In genomic region chr10:96620890-96621271, GRCm38 (mm10) we compare ENCODE assay signal across 8 mouse cellular contexts. TPM values are rescaled to one million over a fixed set of nuclear protein-coding genes. Genes with fewer than 3 reads are reported as not detected.
DNase-seq lines count a peak whose midpoint lies in the region; ATAC-seq and TF ChIP-seq lines count a peak whose summit lies in the region.

No protein-coding gene starts in this region.

- peak overlapping the region; percentile 55 for H3K27ac ChIP-seq in heart, adult 2 months
- H3K27ac ChIP-seq in embryonic facial prominence, embryonic 15.5 days (replicated peaks): peak overlapping the region; percentile 24; the same call in 1 of the 2 replicates
- H3K27ac ChIP-seq in intestine, embryonic 15.5 days: peak overlapping the region; percentile 36; the same call in 1 of the 2 replicates

- TF ChIP-seq POLR2A in heart, adult 2 months (IDR thresholded peaks at IDR 0.05; ENCODE audit: insufficient read depth, low read depth, low read length): no peak
- TF ChIP-seq POLR2A in lung, adult 2 months (IDR thresholded peaks at IDR 0.05; ENCODE audit: borderline replicate concordance, extremely low read depth, low read depth, low read length): no peak

- H3K36me3 ChIP-seq in heart, adult 2 months (ENCODE audit: control insufficient read depth, insufficient read depth, low read length): peaks cover 36% of the 10 kb centered on the region
- H3K36me3 ChIP-seq in embryonic facial prominence, embryonic 15.5 days: peaks cover 26% of the 10 kb centered on the region; the same call in 1 of the 2 replicates
- no peaks in the 10 kb centered on the region; the same call in 1 of the 2 replicates for H3K36me3 ChIP-seq in intestine, embryonic 15.5 days

- H3K9ac ChIP-seq in heart, adult 2 months (ENCODE audit: low read depth, low read length): no peak overlapping the region
- peak overlapping the region; percentile 40 for H3K9ac ChIP-seq in embryonic facial prominence, embryonic 15.5 days
- peak overlapping the region; percentile 46 for H3K9ac ChIP-seq in intestine, embryonic 15.5 days

- DNase-seq in heart, adult 2 months: peak in 1 of 2 experiments; percentile 46
- no peak for DNase-seq in heart, postnatal 25 days (ENCODE audit: low spot score)
- no peak for DNase-seq in lung, adult 2 months
- DNase-seq in spleen, adult 18-20 months: peak; percentile 58 to 65
- DNase-seq in right cerebral cortex, postnatal 36 days (ENCODE audit: low spot score in 2 of 2): no peak
- DNase-seq in layer of hippocampus, adult 11-12 months (ENCODE audit: low spot score): no peak

- no peaks in the 10 kb centered on the region for H3K27me3 ChIP-seq in heart, adult 2 months (ENCODE audit: control insufficient read depth, insufficient read depth, low read length)
- no peaks in the 10 kb centered on the region for H3K27me3 ChIP-seq in embryonic facial prominence, embryonic 15.5 days
- H3K27me3 ChIP-seq in intestine, embryonic 15.5 days (replicated peaks): no peaks in the 10 kb centered on the region

- no peak for ATAC-seq in embryonic facial prominence, embryonic 15.5 days (ENCODE audit: insufficient number of reproducible peaks, low FRiP score, low TSS enrichment, low read depth)
- ATAC-seq in intestine, embryonic 15.5 days: no peak

- peak overlapping the region; percentile 51 for H3K4me3 ChIP-seq in heart, adult 2 months
- H3K4me3 ChIP-seq in embryonic facial prominence, embryonic 15.5 days (replicated peaks): peak overlapping the region; percentile 53
- peak overlapping the region; percentile 39 for H3K4me3 ChIP-seq in intestine, embryonic 15.5 days (replicated peaks)
- H3K4me3 ChIP-seq in lung, adult 2 months (replicated peaks; ENCODE audit: extremely low read depth, low read depth, low read length): peak overlapping the region; percentile 53

- no peaks in the 10 kb centered on the region for H3K9me3 ChIP-seq in embryonic facial prominence, embryonic 15.5 days (replicated peaks)
- H3K9me3 ChIP-seq in intestine, embryonic 15.5 days: no peaks in the 10 kb centered on the region

- peak; percentile 32 for TF ChIP-seq CTCF in heart, adult 2 months (IDR thresholded peaks at IDR 0.05)
- TF ChIP-seq CTCF in lung, adult 2 months (IDR thresholded peaks at IDR 0.05; ENCODE audit: insufficient read depth, low read length): no peak

- no peak for TF ChIP-seq EP300 in heart, adult 2 months (IDR thresholded peaks at IDR 0.05; ENCODE audit: insufficient read depth, low read depth, low read length)

- intact Hi-C loops in heart, adult 2 months (cut with DNase I): loop anchor here (5.0 kb wide), 2 partner anchors 66 to 241 kb away; no protein-coding TSS in a partner anchor
- intact Hi-C loops in heart, postnatal 25 days (cut with DNase I): loop anchor here (5.0 kb wide), 3 partner anchors 131 to 691 kb away; no protein-coding TSS in a partner anchor

- peaks cover 8% of the 10 kb centered on the region for H3K4me1 ChIP-seq in heart, adult 2 months (ENCODE audit: control insufficient read depth, insufficient read depth, low read length)
- peaks cover 22% of the 10 kb centered on the region for H3K4me1 ChIP-seq in embryonic facial prominence, embryonic 15.5 days
- H3K4me1 ChIP-seq in intestine, embryonic 15.5 days (replicated peaks): peaks cover 23% of the 10 kb centered on the region; the same call in 1 of the 2 replicates
- H3K4me1 ChIP-seq in lung, adult 2 months (ENCODE audit: control insufficient read depth, insufficient read depth, low read length): peaks cover 25% of the 10 kb centered on the region

- H3K4me2 ChIP-seq in embryonic facial prominence, embryonic 15.5 days (replicated peaks): peak overlapping the region; percentile 63
- H3K4me2 ChIP-seq in intestine, embryonic 15.5 days (replicated peaks): peak overlapping the region; percentile 65

- WGBS in heart, adult 2 months: 23% methylated on average over 4 of the region's 4 CpGs
- WGBS in embryonic facial prominence, embryonic 15.5 days: 17% methylated on average over 4 of the region's 4 CpGs
- WGBS in intestine, embryonic 15.5 days: 15% methylated on average over 4 of the region's 4 CpGs
- 11% methylated on average over 4 of the region's 4 CpGs for WGBS in lung, adult 2 months

- peaks cover 8% of the 10 kb centered on the region; the same call in 1 of the 2 replicates for H3K79me2 ChIP-seq in heart, adult 2 months (replicated peaks; ENCODE audit: control insufficient read depth, insufficient read depth, low read length)

RNA-seq across cellular contexts. Expression of gene Btg1, which starts 4.1 kb away (rescaled TPM):
- 10 to 100 TPM; 28.5 to 45.2 TPM for total RNA-seq in heart, adult 2 months (2021)
- polyA plus RNA-seq in heart, adult 2 months (2012; rRNA removed): 10.4 and 11.7 TPM in 2 replicates
- 10 to 100 TPM; 44.9 to 52.5 TPM for total RNA-seq in heart, postnatal 25 days (2021)
- 87.6 and 89.2 TPM in 2 replicates for polyA plus RNA-seq in embryonic facial prominence, embryonic 15.5 days (2015; fragmentation: Nextera tagmentation; extraction: Ambion mirVana)
- polyA plus RNA-seq in intestine, embryonic 15.5 days (2015; fragmentation: Nextera tagmentation; extraction: Ambion mirVana): 43.9 and 47.9 TPM in 2 replicates
- polyA plus RNA-seq in lung, adult 2 months (2012; rRNA removed): 25.0 and 42.9 TPM in 2 replicates

Comparison
In these comparisons a context has a peak if more than half of its experiments do, and no peak if none do; other contexts are left out.
1. DNase-seq: peak in spleen, adult 18-20 months (2 of 2); none in heart, postnatal 25 days (single experiment), lung, adult 2 months (single experiment), right cerebral cortex, postnatal 36 days (0 of 2) and layer of hippocampus, adult 11-12 months (single experiment).
2. Peak in every context shown above with its lines, with median percentiles within 50 percentile points of each other: H3K27ac ChIP-seq and H3K4me3 ChIP-seq.